9 mouse cellular contexts compared by ENCODE assay signal in genomic region chr11:95211031-95211425, GRCm38 (mm10). TPM values are rescaled to one million over a fixed set of nuclear protein-coding genes. Genes with fewer than 3 reads are reported as not detected.
A peak's percentile ranks its signal among the peaks of the same experiment; 100 is the strongest.
DNase-seq lines count a peak whose midpoint lies in the region; ATAC-seq lines count a peak whose summit lies in the region.
"Had no signal": no experiment of that assay in that cellular context is flagged by ENCODE, and none has a peak within 500 bp of the region (broad histone marks: within the 10 kb centered on the region; RNA-seq: fewer than 3 reads in every experiment).

No protein-coding gene starts in this region.

- H3K27ac ChIP-seq in lung, embryonic 16.5 days (ENCODE audit: low read length) = peak overlapping the region; percentile 49; the same call in 1 of the 2 replicates
- H3K27ac ChIP-seq in forebrain, embryonic 14.5 days (ENCODE audit: low read depth, low read length) = no peak overlapping the region
- peak overlapping the region; percentile 84 for H3K27ac ChIP-seq in limb, embryonic 12.5 days
- H3K27ac ChIP-seq in stomach, embryonic 14.5 days (ENCODE audit: low read length) = peak overlapping the region; percentile 48; the same call in 1 of the 2 replicates

- peaks cover 20% of the 10 kb centered on the region for H3K4me1 ChIP-seq in lung, embryonic 16.5 days (replicated peaks; ENCODE audit: control insufficient read depth, insufficient read depth, low read length)
- 0 out of 2 replicates have a peak, but pooled peaks cover 9% of the 10 kb centered on the region for H3K4me1 ChIP-seq in forebrain, embryonic 14.5 days (ENCODE audit: control insufficient read depth, insufficient read depth, low read length)
- peaks cover 42% of the 10 kb centered on the region for H3K4me1 ChIP-seq in limb, embryonic 12.5 days (replicated peaks)
- peaks cover 29% of the 10 kb centered on the region for H3K4me1 ChIP-seq in stomach, embryonic 14.5 days (ENCODE audit: control insufficient read depth, insufficient read depth, low read length)

- DNase-seq in lung, postnatal 14 days = no peak
- no peak for DNase-seq in forebrain, embryonic 14.5 days (ENCODE audit: low spot score)
- DNase-seq in right cerebral cortex, postnatal 36 days (ENCODE audit: low spot score in 2 of 2) = no peak
- no peak for DNase-seq in layer of hippocampus, postnatal 10 days (ENCODE audit: low spot score in 2 of 2)
- DNase-seq in spleen, adult 18-20 months = no peak
- DNase-seq: cerebellum, adult 11-12 months had no signal

- no peaks in the 10 kb centered on the region for H3K27me3 ChIP-seq in lung, embryonic 16.5 days (ENCODE audit: control insufficient read depth, insufficient read depth, low read depth, low read length)
- no peaks in the 10 kb centered on the region for H3K27me3 ChIP-seq in forebrain, embryonic 14.5 days (replicated peaks; ENCODE audit: control insufficient read depth, insufficient read depth, low read length)
- peaks cover 28% of the 10 kb centered on the region for H3K27me3 ChIP-seq in limb, embryonic 12.5 days
- no peaks in the 10 kb centered on the region for H3K27me3 ChIP-seq in stomach, embryonic 14.5 days (ENCODE audit: control insufficient read depth, insufficient read depth, low read length)

- H3K36me3 ChIP-seq in lung, embryonic 16.5 days (ENCODE audit: control insufficient read depth, insufficient read depth, low read length) = no peaks in the 10 kb centered on the region
- H3K36me3 ChIP-seq in forebrain, embryonic 14.5 days (ENCODE audit: control insufficient read depth, insufficient read depth, low read length) = no peaks in the 10 kb centered on the region
- H3K36me3 ChIP-seq in limb, embryonic 12.5 days = no peaks in the 10 kb centered on the region
- H3K36me3 ChIP-seq in stomach, embryonic 14.5 days (ENCODE audit: control insufficient read depth, insufficient read depth, low read length) = no peaks in the 10 kb centered on the region

- ATAC-seq in lung, embryonic 16.5 days (ENCODE audit: low read depth) = no peak
- ATAC-seq in forebrain, embryonic 14.5 days = no peak
- no peak for ATAC-seq in limb, embryonic 12.5 days (ENCODE audit: insufficient number of reproducible peaks, insufficient read depth, low FRiP score, low TSS enrichment, low read depth)
- peak; percentile 25; the same call in 1 of the 2 replicates for ATAC-seq in stomach, embryonic 14.5 days (ENCODE audit: insufficient number of reproducible peaks, insufficient read depth, low FRiP score, low read depth)

- peak overlapping the region; percentile 51 for H3K9ac ChIP-seq in lung, embryonic 16.5 days (ENCODE audit: low read length)
- no peak overlapping the region; the same call in 1 of the 2 replicates for H3K9ac ChIP-seq in forebrain, embryonic 14.5 days (ENCODE audit: low read length)
- peak overlapping the region; percentile 34 for H3K9ac ChIP-seq in limb, embryonic 12.5 days (replicated peaks)
- H3K9ac ChIP-seq in stomach, embryonic 14.5 days (replicated peaks; ENCODE audit: low read depth, low read length) = no peak overlapping the region

- WGBS in lung, embryonic 16.5 days = 13% methylated on average over 5 of the region's 5 CpGs
- 15% methylated on average over 5 of the region's 5 CpGs for WGBS in forebrain, embryonic 14.5 days
- WGBS in limb, embryonic 12.5 days = 16% methylated on average over 5 of the region's 5 CpGs
- whole genome bisulfite sequencing in stomach, embryonic 14.5 days = 21% methylated on average over 5 of the region's 5 CpGs

- no peak overlapping the region for H3K4me3 ChIP-seq in lung, embryonic 16.5 days (ENCODE audit: low read length)
- peak overlapping the region; percentile 19; the same call in 1 of the 2 replicates for H3K4me3 ChIP-seq in forebrain, embryonic 14.5 days (ENCODE audit: low read depth, low read length)
- peak overlapping the region; percentile 35 for H3K4me3 ChIP-seq in limb, embryonic 12.5 days (replicated peaks)
- no peak overlapping the region for H3K4me3 ChIP-seq in stomach, embryonic 14.5 days (ENCODE audit: low read depth, low read length)

- peak overlapping the region; percentile 58 for H3K4me2 ChIP-seq in lung, embryonic 16.5 days (ENCODE audit: low read depth, low read length)
- peak overlapping the region; percentile 53 for H3K4me2 ChIP-seq in forebrain, embryonic 14.5 days (ENCODE audit: low read length)
- H3K4me2 ChIP-seq in limb, embryonic 12.5 days = peak overlapping the region; percentile 61
- H3K4me2 ChIP-seq in stomach, embryonic 14.5 days (replicated peaks; ENCODE audit: low read depth, low read length) = peak overlapping the region; percentile 57

- no peaks in the 10 kb centered on the region for H3K9me3 ChIP-seq in lung, embryonic 16.5 days (ENCODE audit: control insufficient read depth, low read length)
- H3K9me3 ChIP-seq in forebrain, embryonic 14.5 days (replicated peaks; ENCODE audit: control insufficient read depth, low read length) = no peaks in the 10 kb centered on the region
- no peaks in the 10 kb centered on the region for H3K9me3 ChIP-seq in limb, embryonic 12.5 days
- H3K9me3 ChIP-seq in stomach, embryonic 14.5 days (ENCODE audit: control insufficient read depth, low read depth, low read length) = no peaks in the 10 kb centered on the region

RNA-seq across cellular contexts. Expression of gene Tac4, which starts 50.3 kb away (rescaled TPM):
- polyA plus RNA-seq in lung, embryonic 16.5 days (2015; fragmentation: Nextera tagmentation; extraction: Ambion mirVana) = not detected in 2 replicates
- polyA plus RNA-seq in forebrain, embryonic 14.5 days (2014; fragmentation: Nextera tagmentation; extraction: Ambion mirVana) = not detected in 2 replicates
- polyA plus RNA-seq in limb, embryonic 12.5 days (2016; fragmentation: Nextera tagmentation; extraction: Ambion mirVana) = not detected in 2 replicates
- 0.48 TPM in 1 of 2 replicates, not detected in the other for polyA plus RNA-seq in stomach, embryonic 14.5 days (2014; fragmentation: Nextera tagmentation; extraction: Ambion mirVana)
- not detected for total RNA-seq in layer of hippocampus, postnatal 10 days (2021)

Comparison
In these comparisons a context has a peak if more than half of its experiments do, and no peak if none do; other contexts are left out.
1. H3K4me3 ChIP-seq: peak in forebrain, embryonic 14.5 days (single experiment) and limb, embryonic 12.5 days (single experiment); none in lung, embryonic 16.5 days (single experiment) and stomach, embryonic 14.5 days (single experiment).
2. H3K9ac ChIP-seq: peak in lung, embryonic 16.5 days (single experiment) and limb, embryonic 12.5 days (single experiment); none in forebrain, embryonic 14.5 days (single experiment) and stomach, embryonic 14.5 days (single experiment).
3. Peak in every context shown above with its lines, with median percentiles within 50 percentile points of each other: H3K4me2 ChIP-seq.